Comparison of ENCODE assay signal across 14 mouse cellular contexts in genomic region chr6:30580841-30581176, GRCm38 (mm10). TPM values are rescaled to one million over a fixed set of nuclear protein-coding genes. Genes with fewer than 3 reads are reported as not detected.
A peak's percentile ranks its signal among the peaks of the same experiment; 100 is the strongest.
DNase-seq lines count a peak whose midpoint lies in the region; ATAC-seq and TF ChIP-seq lines count a peak whose summit lies in the region.
"Had no signal": no experiment of that assay in that cellular context is flagged by ENCODE, and none has a peak within 500 bp of the region (broad histone marks: within the 10 kb centered on the region; RNA-seq: fewer than 3 reads in every experiment).

No protein-coding gene starts in this region.

- no peak for DNase-seq in intestine, embryonic 14.5 days (ENCODE audit: low spot score)
- peak; percentile 55 for DNase-seq in limb, embryonic 10.5 days (ENCODE audit: low spot score)
- no peak for DNase-seq in gastrocnemius, adult 2 months
- no peak for DNase-seq in gastrocnemius, postnatal 14 days
- no peak for DNase-seq in left cerebral cortex, adult 2 months (ENCODE audit: extremely low spot score in 1 of 2, low spot score in 2 of 2)
- DNase-seq: adrenal gland, postnatal 10 days; heart, adult 18-20 months; layer of hippocampus, adult 9-11 months; thymus, postnatal 4 days had no signal

- intact Hi-C loops in gastrocnemius, adult 2 months (cut with DNase I): no loop called here
- intact Hi-C loops in gastrocnemius, postnatal 14 days (cut with DNase I; ENCODE audit: low total_unique reads): no loop called here
- intact Hi-C loops in left cerebral cortex, adult 2 months (cut with DNase I): no loop called here

- no peak overlapping the region for H3K9ac ChIP-seq in intestine, embryonic 14.5 days (ENCODE audit: low read length)
- H3K9ac ChIP-seq in intestine, embryonic 15.5 days: no peak overlapping the region
- H3K9ac ChIP-seq in forebrain, embryonic 12.5 days: peak overlapping the region; percentile 36; the same call in 1 of the 2 replicates
- no peak overlapping the region for H3K9ac ChIP-seq in neural tube, embryonic 12.5 days

- no peak for ATAC-seq in intestine, embryonic 14.5 days (replicated peaks; ENCODE audit: low FRiP score, low TSS enrichment, low read depth)
- no peak for ATAC-seq in intestine, embryonic 15.5 days
- ATAC-seq in forebrain, embryonic 12.5 days (ENCODE audit: low FRiP score): peak; percentile 76; the same call in 1 of the 2 replicates
- peak; percentile 50; the same call in 1 of the 2 replicates for ATAC-seq in neural tube, embryonic 12.5 days (ENCODE audit: low FRiP score, low read depth)
- ATAC-seq: intestine, embryonic 16.5 days had no signal

- H3K27ac ChIP-seq in intestine, embryonic 14.5 days (ENCODE audit: low read depth): 0 out of 2 replicates have a peak overlapping the region, but pooled peaks have one; percentile 2
- no peak overlapping the region for H3K27ac ChIP-seq in intestine, embryonic 15.5 days
- peak overlapping the region; percentile 91 for H3K27ac ChIP-seq in forebrain, embryonic 12.5 days
- H3K27ac ChIP-seq in limb, embryonic 10.5 days: peak overlapping the region; percentile 83
- H3K27ac ChIP-seq in neural tube, embryonic 12.5 days: peak overlapping the region; percentile 62
- no peak overlapping the region for H3K27ac ChIP-seq in gastrocnemius, adult 2 months
- H3K27ac ChIP-seq in left cerebral cortex, adult 2 months: no peak overlapping the region

- no peak for TF ChIP-seq CTCF in gastrocnemius, adult 2 months (IDR thresholded peaks at IDR 0.05)
- TF ChIP-seq CTCF in left cerebral cortex, adult 2 months (IDR thresholded peaks at IDR 0.05): no peak

- no peak overlapping the region for H3K4me3 ChIP-seq in intestine, embryonic 14.5 days (ENCODE audit: low read depth, low read length)
- H3K4me3 ChIP-seq in intestine, embryonic 15.5 days (replicated peaks): no peak overlapping the region
- no peak overlapping the region for H3K4me3 ChIP-seq in forebrain, embryonic 12.5 days (replicated peaks)
- no peak overlapping the region for H3K4me3 ChIP-seq in limb, embryonic 10.5 days
- H3K4me3 ChIP-seq in neural tube, embryonic 12.5 days: no peak overlapping the region
- H3K4me3 ChIP-seq in gastrocnemius, adult 2 months: no peak overlapping the region
- no peak overlapping the region for H3K4me3 ChIP-seq in left cerebral cortex, adult 2 months

- no peaks in the 10 kb centered on the region for H3K9me3 ChIP-seq in intestine, embryonic 14.5 days (ENCODE audit: control insufficient read depth, low read length)
- no peaks in the 10 kb centered on the region for H3K9me3 ChIP-seq in intestine, embryonic 15.5 days
- no peaks in the 10 kb centered on the region for H3K9me3 ChIP-seq in forebrain, embryonic 12.5 days
- H3K9me3 ChIP-seq in limb, embryonic 10.5 days (replicated peaks): no peaks in the 10 kb centered on the region
- H3K9me3 ChIP-seq in neural tube, embryonic 12.5 days: no peaks in the 10 kb centered on the region

- peaks cover 12% of the 10 kb centered on the region for H3K4me1 ChIP-seq in intestine, embryonic 14.5 days (replicated peaks; ENCODE audit: control insufficient read depth, insufficient read depth, low read length)
- H3K4me1 ChIP-seq in intestine, embryonic 15.5 days (replicated peaks): no peaks in the 10 kb centered on the region
- H3K4me1 ChIP-seq in forebrain, embryonic 12.5 days: peaks cover 24% of the 10 kb centered on the region
- peaks cover 43% of the 10 kb centered on the region for H3K4me1 ChIP-seq in limb, embryonic 10.5 days
- peaks cover 23% of the 10 kb centered on the region for H3K4me1 ChIP-seq in neural tube, embryonic 12.5 days

- 56% methylated on average over 8 of the region's 8 CpGs for WGBS in intestine, embryonic 14.5 days
- WGBS in intestine, embryonic 15.5 days: 60% methylated on average over 8 of the region's 8 CpGs
- WGBS in forebrain, embryonic 12.5 days: 33% methylated on average over 8 of the region's 8 CpGs
- WGBS in limb, embryonic 10.5 days: 38% methylated on average over 8 of the region's 8 CpGs
- WGBS in neural tube, embryonic 12.5 days: 34% methylated on average over 8 of the region's 8 CpGs

- H3K27me3 ChIP-seq in intestine, embryonic 14.5 days (replicated peaks; ENCODE audit: control insufficient read depth, insufficient read depth, low read length): no peaks in the 10 kb centered on the region
- no peaks in the 10 kb centered on the region for H3K27me3 ChIP-seq in intestine, embryonic 15.5 days (replicated peaks)
- H3K27me3 ChIP-seq in forebrain, embryonic 12.5 days: no peaks in the 10 kb centered on the region
- no peaks in the 10 kb centered on the region for H3K27me3 ChIP-seq in limb, embryonic 10.5 days (ENCODE audit: low read depth, poor library complexity, severe bottlenecking)
- no peaks in the 10 kb centered on the region for H3K27me3 ChIP-seq in neural tube, embryonic 12.5 days (replicated peaks)

- H3K36me3 ChIP-seq in intestine, embryonic 14.5 days (ENCODE audit: control insufficient read depth, insufficient read depth, low read length): no peaks in the 10 kb centered on the region
- no peaks in the 10 kb centered on the region for H3K36me3 ChIP-seq in intestine, embryonic 15.5 days
- no peaks in the 10 kb centered on the region for H3K36me3 ChIP-seq in forebrain, embryonic 12.5 days (replicated peaks)
- no peaks in the 10 kb centered on the region for H3K36me3 ChIP-seq in limb, embryonic 10.5 days
- H3K36me3 ChIP-seq in neural tube, embryonic 12.5 days: no peaks in the 10 kb centered on the region

- no peak overlapping the region for H3K4me2 ChIP-seq in intestine, embryonic 14.5 days (ENCODE audit: low read length)
- no peak overlapping the region for H3K4me2 ChIP-seq in intestine, embryonic 15.5 days (replicated peaks)
- H3K4me2 ChIP-seq in forebrain, embryonic 12.5 days: peak overlapping the region; percentile 32
- peak overlapping the region; percentile 19 for H3K4me2 ChIP-seq in neural tube, embryonic 12.5 days (replicated peaks)

RNA-seq across cellular contexts. Expression of gene Cpa4, which starts 12.6 kb away (rescaled TPM):
- 0.73 and 0.93 TPM in 2 replicates for polyA plus RNA-seq in intestine, embryonic 14.5 days (2014; fragmentation: Nextera tagmentation; extraction: Ambion mirVana)
- polyA plus RNA-seq in intestine, embryonic 15.5 days (2015; fragmentation: Nextera tagmentation; extraction: Ambion mirVana): 0.59 and 0.77 TPM in 2 replicates
- 4.7 and 5.2 TPM in 2 replicates for polyA plus RNA-seq in forebrain, embryonic 12.5 days (2016; fragmentation: Nextera tagmentation; extraction: Ambion mirVana)
- polyA plus RNA-seq in limb, embryonic 10.5 days (2016; fragmentation: Nextera tagmentation; extraction: Ambion mirVana): 1.1 and 1.4 TPM in 2 replicates
- polyA plus RNA-seq in neural tube, embryonic 12.5 days (2016; fragmentation: Nextera tagmentation; extraction: Ambion mirVana): 1.2 and 1.9 TPM in 2 replicates
- total RNA-seq in gastrocnemius, adult 2 months (2021): not detected
- total RNA-seq in gastrocnemius, postnatal 14 days (2021): under 1 TPM; 0.13 to 0.25 TPM
- under 1 TPM in 1 of 2 experiments, not detected in 1; 0.16 TPM for total RNA-seq in left cerebral cortex, adult 2 months (2021)
- total RNA-seq: heart, adult 18-20 months had no signal

RNA-seq across cellular contexts. Expression of gene Cpa5, which starts 30.0 kb away (rescaled TPM):
- 0.19 and 0.23 TPM in 2 replicates for polyA plus RNA-seq in intestine, embryonic 14.5 days (2014; fragmentation: Nextera tagmentation; extraction: Ambion mirVana)
- 0.25 TPM in 2 replicates for polyA plus RNA-seq in intestine, embryonic 15.5 days (2015; fragmentation: Nextera tagmentation; extraction: Ambion mirVana)
- polyA plus RNA-seq in forebrain, embryonic 12.5 days (2016; fragmentation: Nextera tagmentation; extraction: Ambion mirVana): 0.21 and 0.24 TPM in 2 replicates
- 0.23 and 0.35 TPM in 2 replicates for polyA plus RNA-seq in limb, embryonic 10.5 days (2016; fragmentation: Nextera tagmentation; extraction: Ambion mirVana)
- not detected in 2 replicates for polyA plus RNA-seq in neural tube, embryonic 12.5 days (2016; fragmentation: Nextera tagmentation; extraction: Ambion mirVana)
- total RNA-seq in gastrocnemius, adult 2 months (2021): not detected
- total RNA-seq in gastrocnemius, postnatal 14 days (2021): under 1 TPM; 0.31 to 0.43 TPM
- not detected for total RNA-seq in left cerebral cortex, adult 2 months (2021)
- total RNA-seq: adrenal gland, postnatal 10 days; heart, adult 18-20 months had no signal
- polyA plus RNA-seq: intestine, embryonic 16.5 days; liver, embryonic 16.5 days had no signal

RNA-seq across cellular contexts. Expression of gene Cpa2, which starts 39.4 kb away (rescaled TPM):
- 1.8 and 206 TPM in 2 replicates for polyA plus RNA-seq in intestine, embryonic 14.5 days (2014; fragmentation: Nextera tagmentation; extraction: Ambion mirVana)
- polyA plus RNA-seq in intestine, embryonic 15.5 days (2015; fragmentation: Nextera tagmentation; extraction: Ambion mirVana): 327 and 654 TPM in 2 replicates
- polyA plus RNA-seq in forebrain, embryonic 12.5 days (2016; fragmentation: Nextera tagmentation; extraction: Ambion mirVana): 4.6 and 7.0 TPM in 2 replicates
- 109 and 110 TPM in 2 replicates for polyA plus RNA-seq in limb, embryonic 10.5 days (2016; fragmentation: Nextera tagmentation; extraction: Ambion mirVana)
- 8.2 and 8.5 TPM in 2 replicates for polyA plus RNA-seq in neural tube, embryonic 12.5 days (2016; fragmentation: Nextera tagmentation; extraction: Ambion mirVana)
- total RNA-seq in gastrocnemius, adult 2 months (2021): not detected
- total RNA-seq in gastrocnemius, postnatal 14 days (2021): 1 to 10 TPM in 1 of 2 experiments, not detected in 1; 1.3 TPM
- total RNA-seq in left cerebral cortex, adult 2 months (2021): 1 to 10 TPM in 1 of 2 experiments, under 1 TPM in 1; 0.61 to 1.2 TPM

RNA-seq across cellular contexts. Expression of gene Cpa1, which starts 58.2 kb away (rescaled TPM):
- 2.6 and 167 TPM in 2 replicates for polyA plus RNA-seq in intestine, embryonic 14.5 days (2014; fragmentation: Nextera tagmentation; extraction: Ambion mirVana)
- polyA plus RNA-seq in intestine, embryonic 15.5 days (2015; fragmentation: Nextera tagmentation; extraction: Ambion mirVana): 266 and 631 TPM in 2 replicates
- 0.24 TPM in 1 of 2 replicates, not detected in the other for polyA plus RNA-seq in forebrain, embryonic 12.5 days (2016; fragmentation: Nextera tagmentation; extraction: Ambion mirVana)
- 0.38 TPM in 2 replicates for polyA plus RNA-seq in limb, embryonic 10.5 days (2016; fragmentation: Nextera tagmentation; extraction: Ambion mirVana)
- polyA plus RNA-seq in neural tube, embryonic 12.5 days (2016; fragmentation: Nextera tagmentation; extraction: Ambion mirVana): 0.18 and 0.37 TPM in 2 replicates
- total RNA-seq in gastrocnemius, adult 2 months (2021): not detected
- total RNA-seq in gastrocnemius, postnatal 14 days (2021): not detected
- total RNA-seq in left cerebral cortex, adult 2 months (2021): not detected
- total RNA-seq: heart, adult 18-20 months had no signal

Comparison
In these comparisons a context has a peak if more than half of its experiments do, and no peak if none do; other contexts are left out.
1. H3K27ac ChIP-seq: peak in intestine, embryonic 14.5 days (single experiment), forebrain, embryonic 12.5 days (single experiment), limb, embryonic 10.5 days (single experiment) and neural tube, embryonic 12.5 days (single experiment); none in intestine, embryonic 15.5 days (single experiment), gastrocnemius, adult 2 months (single experiment) and left cerebral cortex, adult 2 months (single experiment).
2. ATAC-seq: peak in forebrain, embryonic 12.5 days (single experiment) and neural tube, embryonic 12.5 days (single experiment); none in intestine, embryonic 14.5 days (single experiment) and intestine, embryonic 15.5 days (single experiment).
3. H3K4me2 ChIP-seq: peak in forebrain, embryonic 12.5 days (single experiment) and neural tube, embryonic 12.5 days (single experiment); none in intestine, embryonic 14.5 days (single experiment) and intestine, embryonic 15.5 days (single experiment).